Mouse (Mus musculus): ENCODE data around the gene Gzmd. TPM values are rescaled to one million over a fixed set of nuclear protein-coding genes. Genes with fewer than 3 reads are reported as not detected.
"Not testable (repeated sequence)": the region's sequence is repeated elsewhere in the genome, so short reads cannot be mapped to it uniquely, and the experiment has no call there.

The Gzmd gene
- total and polyA plus RNA-seq, 2 experiments from 2014 or later, result not detected

GRCm38 (mm10) chr14:56120525-56120924 is 11.9 kb downstream of the Gzmd start, which contains the start of gene Gzme:
Gene Gzme (minus strand): TSS chr14:56120625.
- Histone ChIP-seq H3K4me2 (ENCODE audit: low read depth, low read length) (no peak within 1 kb of the TSS), H3K9ac (replicated peaks; ENCODE audit: low read depth, low read length) (no peak within 1 kb of the TSS), H3K9me3 (replicated peaks; ENCODE audit: control insufficient read depth, low read length) (no peaks in the 10 kb centered on the region), H3K27ac (ENCODE audit: low read depth) (no peak within 1 kb of the TSS), H3K4me1 (ENCODE audit: control insufficient read depth, insufficient read depth) (no peaks in the 10 kb centered on the region), H3K27me3 (ENCODE audit: control insufficient read depth, insufficient read depth, low read length) (no peaks in the 10 kb centered on the region), H3K4me3 (ENCODE audit: low read depth, low read length) (no peak within 1 kb of the TSS), H3K36me3 (replicated peaks; ENCODE audit: control insufficient read depth, insufficient read depth, low read length) (no peaks in the 10 kb centered on the region)
- DNase-seq (ENCODE audit: low spot score) (no peak), ATAC-seq (ENCODE audit: insufficient read depth, low read depth) (no peak)
- TF ChIP-seq CTCF (IDR thresholded peaks at IDR 0.05; ENCODE audit: low read depth) (no peak), EP300 (IDR thresholded peaks at IDR 0.05; ENCODE audit: low read depth) (no peak)

- H3K9ac ChIP-seq (replicated peaks; ENCODE audit: low read depth, low read length); H3K4me1 ChIP-seq (ENCODE audit: control insufficient read depth, insufficient read depth); H3K36me3 ChIP-seq (replicated peaks; ENCODE audit: control insufficient read depth, insufficient read depth, low read length); H3K4me2 ChIP-seq (ENCODE audit: low read depth, low read length); H3K27me3 ChIP-seq (ENCODE audit: control insufficient read depth, insufficient read depth, low read length); H3K9me3 ChIP-seq (replicated peaks; ENCODE audit: control insufficient read depth, low read length); H3K4me3 ChIP-seq (ENCODE audit: low read depth, low read length); DNase-seq (ENCODE audit: low spot score); H3K27ac ChIP-seq (ENCODE audit: low read depth); ATAC-seq (ENCODE audit: insufficient read depth, low read depth): not testable (repeated sequence)
- WGBS, result 83% methylated on average over 33 of the region's 33 CpGs
Observed at GRCm38 (mm10) chr14:56115531-56116310, 16.7 kb downstream of the Gzmd start.

- Histone ChIP-seq H3K4me3 (ENCODE audit: low read depth, low read length) (no peak overlapping the region), H3K9ac (replicated peaks; ENCODE audit: low read depth, low read length) (no peak overlapping the region), H3K4me2 (ENCODE audit: low read depth, low read length) (no peak overlapping the region), H3K27me3 (ENCODE audit: control insufficient read depth, insufficient read depth, low read length) (no peaks in the 10 kb centered on the region), H3K4me1 (ENCODE audit: control insufficient read depth, insufficient read depth) (no peaks in the 10 kb centered on the region), H3K9me3 (replicated peaks; ENCODE audit: control insufficient read depth, low read length) (no peaks in the 10 kb centered on the region), H3K36me3 (replicated peaks; ENCODE audit: control insufficient read depth, insufficient read depth, low read length) (no peaks in the 10 kb centered on the region), H3K27ac (ENCODE audit: low read depth) (no peak overlapping the region)
- TF ChIP-seq CTCF (IDR thresholded peaks at IDR 0.05; ENCODE audit: low read depth), result no peak
- ATAC-seq (ENCODE audit: insufficient read depth, low read depth), result no peak
- WGBS, result 67% methylated on average over 13 of the region's 13 CpGs
- DNase-seq (ENCODE audit: low spot score), result no peak
Observed at GRCm38 (mm10) chr14:56105447-56106180, 26.8 kb downstream of the Gzmd start.

GRCm38 (mm10) chr14:56105016-56105415 is 27.4 kb downstream of the Gzmd start:
- 67% methylated on average over 5 of the region's 5 CpGs for WGBS
- no peak for DNase-seq (ENCODE audit: low spot score)
- no peak for TF ChIP-seq CTCF (IDR thresholded peaks at IDR 0.05; ENCODE audit: low read depth)
- ATAC-seq (ENCODE audit: insufficient read depth, low read depth), result no peak
- Histone ChIP-seq H3K4me1 (ENCODE audit: control insufficient read depth, insufficient read depth) (no peaks in the 10 kb centered on the region), H3K27ac (ENCODE audit: low read depth) (no peak overlapping the region), H3K36me3 (replicated peaks; ENCODE audit: control insufficient read depth, insufficient read depth, low read length) (no peaks in the 10 kb centered on the region), H3K9me3 (replicated peaks; ENCODE audit: control insufficient read depth, low read length) (no peaks in the 10 kb centered on the region), H3K4me2 (ENCODE audit: low read depth, low read length) (no peak overlapping the region), H3K9ac (replicated peaks; ENCODE audit: low read depth, low read length) (no peak overlapping the region), H3K27me3 (ENCODE audit: control insufficient read depth, insufficient read depth, low read length) (no peaks in the 10 kb centered on the region), H3K4me3 (ENCODE audit: low read depth, low read length) (no peak overlapping the region)

- no peak overlapping the region for H3K4me3 ChIP-seq (ENCODE audit: low read depth, low read length)
- no peak overlapping the region for H3K4me2 ChIP-seq (ENCODE audit: low read depth, low read length)
- H3K9ac ChIP-seq (replicated peaks; ENCODE audit: low read depth, low read length), result no peak overlapping the region
- no peaks in the 10 kb centered on the region for H3K27me3 ChIP-seq (ENCODE audit: control insufficient read depth, insufficient read depth, low read length)
- no peaks in the 10 kb centered on the region for H3K36me3 ChIP-seq (replicated peaks; ENCODE audit: control insufficient read depth, insufficient read depth, low read length)
- H3K4me1 ChIP-seq (ENCODE audit: control insufficient read depth, insufficient read depth), result no peaks in the 10 kb centered on the region
- H3K9me3 ChIP-seq (replicated peaks; ENCODE audit: control insufficient read depth, low read length), result no peaks in the 10 kb centered on the region
- ATAC-seq (ENCODE audit: insufficient read depth, low read depth) (no peak), DNase-seq (ENCODE audit: low spot score) (no peak)
- TF ChIP-seq CTCF (IDR thresholded peaks at IDR 0.05; ENCODE audit: low read depth) (no peak), EP300 (IDR thresholded peaks at IDR 0.05; ENCODE audit: low read depth) (no peak)
- WGBS, result 66% methylated on average over 3 of the region's 3 CpGs
- H3K27ac ChIP-seq (ENCODE audit: low read depth), result no peak overlapping the region
Observed at GRCm38 (mm10) chr14:56103452-56103851, 29.0 kb downstream of the Gzmd start.

All from heart, postnatal 0 days (tissue).